Mouse (Mus musculus): ENCODE data around the gene Olfr1094.

The Olfr1094 gene

GRCm38 (mm10) chr2:86824363-86824762, at the start of gene Olfr1094:
TSS of gene Olfr1094 (plus strand) at chr2:86824663.
- no peak for DNase-seq

GRCm38 (mm10) chr2:86782179-86782578, 42.3 kb upstream of the Olfr1094 start, which contains the start of gene Olfr1093:
TSS of gene Olfr1093 (plus strand) at chr2:86782479.
- no peak for DNase-seq

GRCm38 (mm10) chr2:86809918-86810317, 14.5 kb upstream of the Olfr1094 start, which contains the start of gene Olfr141:
TSS of gene Olfr141 (minus strand) at chr2:86810018.
- no peak for DNase-seq

DNA sequence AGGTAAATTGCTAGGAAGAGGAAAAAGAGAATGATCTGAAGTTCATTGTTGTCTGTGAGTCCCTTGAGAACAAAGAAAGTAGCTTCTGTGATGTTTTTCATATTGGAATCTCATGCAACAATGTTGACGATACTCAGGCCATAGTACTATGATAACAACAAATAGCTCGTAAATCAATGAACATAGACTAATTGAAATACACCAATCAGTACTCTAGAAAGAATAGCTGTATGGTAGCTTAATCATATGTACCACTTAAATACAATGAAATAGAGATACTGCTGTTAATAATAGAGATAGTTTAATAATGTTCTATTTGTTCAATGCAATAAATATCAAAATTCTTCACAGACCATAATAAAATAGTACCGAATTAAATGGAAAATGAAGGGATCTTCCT, 27.1 kb downstream of the Olfr1094 start, which contains the start of gene Olfr1095:
Gene Olfr1095, minus strand, starts transcription at position 101 of the 400 bp plus-strand sequence.
- DNase-seq, result no peak

GRCm38 (mm10) chr2:86874702-86875101, 50.2 kb downstream of the Olfr1094 start, which contains the start of gene Gm13723:
TSS of gene Gm13723 (minus strand) at chr2:86874802.
- no peak for DNase-seq
